Mouse (Mus musculus): ENCODE results near the gene Rorc.

- TF ChIP-seq CTCF (IDR thresholded peaks at IDR 0.05; ENCODE audit: extremely low read depth, insufficient read length, insufficient replicate concordance, low read depth, low read length) (no peak), POLR2A (IDR thresholded peaks at IDR 0.05; ENCODE audit: low read depth, low read length) (no peak)
Measured at GRCm38 (mm10) chr3:94388047-94388446, 15.5 kb downstream of the Rorc start.
